Mouse (Mus musculus) gastrocnemius, postnatal 14 days (tissue): ENCODE measurements around the gene Atg13. TPM values are rescaled to one million over a fixed set of nuclear protein-coding genes. Genes with fewer than 3 reads are reported as not detected.

Experiments used
- DNase-seq: peaks from one replicate; pipeline ENCODE4 v3.0.0; 2021; ENCODE audit warnings: mixed read lengths
- intact Hi-C: fragments of 180-260 bp; cut with DNase I; formaldehyde crosslinking; loops from one replicate; pipeline ENCODE4 v1.15.1; 2025; ENCODE audit warnings: low total_unique reads
- total RNA-seq, 2 experiments: library from RNA; stranded (reverse); gene quantifications; 2 replicates each; pipeline ENCODE4 v1.2.3; 2021

Gene Atg13
- total RNA-seq, 2 experiments from 2014 or later: 20.7 to 24.8 TPM

GRCm38 (mm10) chr2:91628171-91628570 lies 82.2 kb downstream of the Atg13 start:
- intact Hi-C loops: no loop called here

GRCm38 (mm10) chr2:91627486-91627885 lies 82.9 kb downstream of the Atg13 start:
- intact Hi-C loops: no loop called here

More at GRCm38 (mm10) chr2:91628171-91628570, 82.2 kb downstream of the Atg13 start:
- DNase-seq: no peak

More at GRCm38 (mm10) chr2:91627486-91627885, 82.9 kb downstream of the Atg13 start:
- no peak for DNase-seq

Other genes with a start within 250 kb of the Atg13 start
- gene Ckap5, start 183.8 kb downstream of the Atg13 start, total RNA-seq: 10 to 100 TPM; 30.9 to 32.9 TPM
- gene F2, start 74.2 kb downstream of the Atg13 start, total RNA-seq: under 1 TPM in 1 of 2 experiments, not detected in 1; 0.21 TPM
- 1 to 10 TPM; 3.1 to 3.8 TPM for gene Zfp408, start 60.8 kb downstream of the Atg13 start, total RNA-seq
- gene Arhgap1, start 60.7 kb downstream of the Atg13 start, total RNA-seq: 10 to 100 TPM; 17.9 to 19.6 TPM
- 1 to 10 TPM; 3.9 to 4.9 TPM for gene Harbi1, start 276 bp upstream of the Atg13 start, total RNA-seq
- gene Ambra1, start 19.6 kb upstream of the Atg13 start, total RNA-seq: 10 to 100 TPM; 15.4 to 17.0 TPM
- not detected for gene Chrm4, start 216.7 kb upstream of the Atg13 start, total RNA-seq
- 10 to 100 TPM; 12.1 to 20.7 TPM for gene Mdk, start 221.7 kb upstream of the Atg13 start, total RNA-seq
- not detected for gene Gm9821, start 235.1 kb upstream of the Atg13 start, total RNA-seq